Mouse (Mus musculus) olfactory bulb, adult 2 months (tissue): ENCODE measurements at regions not wholly inside any gene's neighbourhood (a gene's known extent, or its start where the extent isn't known, plus 50 kb on each side); places are given as distances from the start of the nearest gene placed in this dataset.

ENCODE experiments used
- CTCF ChIP-seq: fragments of 200-500 bp; IDR thresholded peaks from 2 replicates; pipeline ENCODE4 v1.5.1; 2012; ENCODE audit warnings: low read depth, mild to moderate bottlenecking, low read length, moderate library complexity; ENCODE audit not compliant: insufficient read depth
- POLR2A ChIP-seq: fragments of 200-500 bp; IDR thresholded peaks from 2 replicates; pipeline ENCODE4 v1.6.1; 2012; ENCODE audit warnings: mild to moderate bottlenecking, low read depth, low read length, moderate library complexity; ENCODE audit not compliant: insufficient read depth

DNA sequence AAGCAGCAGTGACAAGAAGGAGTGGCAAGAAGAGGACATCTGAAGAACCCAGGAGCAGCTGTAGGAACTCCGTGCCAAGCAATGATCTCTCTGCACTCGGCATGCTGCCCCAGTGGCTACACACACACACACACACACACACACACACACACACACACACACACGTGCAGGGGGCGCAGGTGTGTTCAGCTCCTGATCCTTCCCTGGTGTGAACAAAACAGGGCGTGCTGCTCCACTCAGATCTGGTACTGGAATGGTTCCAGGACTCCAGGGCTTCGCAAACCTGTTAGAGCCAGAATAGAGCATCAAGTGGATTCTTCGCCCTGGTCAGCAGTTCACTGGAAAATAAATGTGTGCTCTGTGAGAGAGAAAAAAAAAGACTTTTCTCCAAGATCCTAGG lies 169.2 kb upstream of the Zdhhc25 start:
- TF ChIP-seq CTCF (no peak), POLR2A (no peak)
